Mouse (Mus musculus): ENCODE results near the gene Lrrc40. TPM values are rescaled to one million over a fixed set of nuclear protein-coding genes. Genes with fewer than 3 reads are reported as not detected.

The Lrrc40 gene
- 37.2 TPM for polyA plus RNA-seq (2015; fragmentation: Illumina TruSeq; extraction: RNeasy Lipid Tissue Mini Kit (QIAGEN cat#74804); ENCODE audit: low read depth, low replicate concordance)

DNA sequence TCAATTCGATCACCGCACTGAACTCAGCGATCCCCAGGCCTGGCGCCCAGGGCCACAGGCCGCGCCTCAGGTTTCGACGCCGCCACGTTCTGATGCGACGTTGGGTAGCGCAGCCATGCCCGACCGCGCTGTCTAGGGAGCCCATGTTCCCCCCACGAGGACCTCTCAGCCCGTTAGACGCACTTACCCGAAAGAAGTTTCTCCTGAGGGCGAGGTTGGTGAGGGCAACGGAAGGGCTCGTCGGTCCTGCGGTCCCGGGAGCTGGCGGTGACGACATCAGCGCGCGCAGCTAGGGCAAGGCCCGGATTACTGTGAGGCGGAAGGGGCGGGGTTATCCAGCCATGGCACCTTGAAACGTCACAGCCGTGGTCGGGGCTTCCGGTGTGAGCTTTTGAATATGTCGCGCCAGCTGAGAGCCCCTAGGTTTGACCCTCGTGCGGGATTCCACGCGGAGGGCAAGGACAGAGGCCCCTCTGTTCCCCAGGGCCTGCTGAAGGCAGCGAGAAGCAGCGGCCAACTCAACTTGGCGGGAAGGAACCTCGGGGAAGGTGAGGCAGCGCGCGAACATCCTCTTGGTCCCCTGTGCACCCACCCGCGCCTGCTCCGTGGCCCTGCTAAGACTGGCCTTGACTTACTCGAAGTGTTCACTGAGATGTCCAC lies at the start of gene Lrrc40, which contains the start of gene Srsf11:
Gene Lrrc40 (plus strand): TSS at position 334 of the 660 bp plus-strand sequence.
Gene Srsf11 (minus strand): TSS at position 311 of the 660 bp plus-strand sequence.

Other genes with a start within 250 kb of the Lrrc40 start
- 5.0 TPM for gene Cth, start 111.6 kb upstream of the Lrrc40 start, polyA plus RNA-seq (2015; fragmentation: Illumina TruSeq; extraction: RNeasy Lipid Tissue Mini Kit (QIAGEN cat#74804); ENCODE audit: low read depth, low replicate concordance)
- gene Ankrd13c, start 89.4 kb upstream of the Lrrc40 start, polyA plus RNA-seq (2015; fragmentation: Illumina TruSeq; extraction: RNeasy Lipid Tissue Mini Kit (QIAGEN cat#74804); ENCODE audit: low read depth, low replicate concordance) = 62.0 TPM
- 220 TPM for gene Srsf11, start within 50 bp of the Lrrc40 start, polyA plus RNA-seq (2015; fragmentation: Illumina TruSeq; extraction: RNeasy Lipid Tissue Mini Kit (QIAGEN cat#74804); ENCODE audit: low read depth, low replicate concordance)